Mouse (Mus musculus) limb, embryonic 11.5 days (tissue): ENCODE measurements around the gene Caml. TPM values are rescaled to one million over a fixed set of nuclear protein-coding genes. Genes with fewer than 3 reads are reported as not detected.
A peak's percentile ranks its signal among the peaks of the same experiment; 100 is the strongest.

Source experiments
- ATAC-seq: fragments of 200-750 bp; cut with Nextera tagmentation; 2 replicates; pipeline ENCODE4 v1.8.0; 2017; ENCODE audit warnings: low read depth; ENCODE audit not compliant: insufficient number of reproducible peaks, low FRiP score, low TSS enrichment
- DNase-seq: peaks from one replicate; pipeline ENCODE4 v3.0.0-alpha.2; 2015; ENCODE audit warnings: low spot score
- H3K27ac ChIP-seq: fragments of 300-500 bp; sonication (generic); replicated peaks from 2 replicates; pipeline ENCODE4 v1.5.1; 2014; ENCODE audit warnings: low read depth, mild to moderate bottlenecking, low read length
- H3K27me3 ChIP-seq: fragments of 300-500 bp; sonication (generic); 2 replicates; pipeline ENCODE4 v1.6.1; 2014; ENCODE audit warnings: mild to moderate bottlenecking, low read length, mixed read lengths; ENCODE audit not compliant: control insufficient read depth, insufficient read depth
- H3K36me3 ChIP-seq: fragments of 300-500 bp; sonication (generic); 2 replicates; pipeline ENCODE4 v1.6.1; 2014; ENCODE audit warnings: mild to moderate bottlenecking, low read length, moderate library complexity, mixed read lengths; ENCODE audit not compliant: control insufficient read depth, insufficient read depth
- H3K4me1 ChIP-seq: fragments of 300-500 bp; sonication (generic); 2 replicates; pipeline ENCODE4 v1.6.1; 2014; ENCODE audit warnings: low read length, mixed read lengths; ENCODE audit not compliant: control insufficient read depth, insufficient read depth
- H3K4me2 ChIP-seq: fragments of 300-500 bp; sonication (generic); 2 replicates; pipeline ENCODE4 v1.6.1; 2014; ENCODE audit warnings: low read depth, mild to moderate bottlenecking, moderate library complexity; ENCODE audit not compliant: severe bottlenecking
- H3K4me3 ChIP-seq: fragments of 300-500 bp; sonication (generic); 2 replicates; pipeline ENCODE4 v1.5.1; 2014; ENCODE audit warnings: low read depth, low read length
- H3K9ac ChIP-seq: fragments of 300-500 bp; sonication (generic); 2 replicates; pipeline ENCODE4 v1.6.1; 2014; ENCODE audit warnings: mild to moderate bottlenecking, low read length
- H3K9me3 ChIP-seq: fragments of 300-500 bp; sonication (generic); 2 replicates; pipeline ENCODE4 v1.6.1; 2016; ENCODE audit warnings: low read length; ENCODE audit not compliant: control insufficient read depth
- WGBS: fragments of 180-500 bp; shearing (Covaris S2); extraction: QIAGEN DNeasy Blood & Tissue Kit; methylation state at CpG from one replicate; pipeline ENCODE4 v1.1.7; 2014; 5-methylcytosine and 5-hydroxymethylcytosine counted together
- polyA plus RNA-seq: library from polyadenylated mRNA; unstranded; fragments of >200 nt; fragmentation: Nextera tagmentation; extraction: Ambion mirVana; gene quantifications from 2 replicates; pipeline ENCODE4 v1.2.1, GENCODE M21; 2014

The Caml gene
- polyA plus RNA-seq, 1 experiment from 2014 or later = 56.3 TPM

GRCm38 (mm10) chr13:55593254-55593747 is 29.5 kb upstream of the Caml start:
- Histone ChIP-seq H3K4me3 (peak overlapping the region; percentile 89), H3K27ac (no peak overlapping the region), H3K36me3 (peaks cover 12% of the 10 kb centered on the region; the same call in 1 of the 2 replicates), H3K4me1 (no peaks in the 10 kb centered on the region), H3K9ac (peak overlapping the region; percentile 81), H3K4me2 (peak overlapping the region; percentile 59), H3K9me3 (no peaks in the 10 kb centered on the region), H3K27me3 (no peaks in the 10 kb centered on the region)
- DNase-seq (no peak), ATAC-seq (peak; percentile 38; the same call in 1 of the 2 replicates)
- under 1% methylated on average over 31 of the region's 31 CpGs for WGBS

GRCm38 (mm10) chr13:55595375-55595774 is 27.4 kb upstream of the Caml start:
- H3K27ac ChIP-seq = no peak overlapping the region
- H3K9me3 ChIP-seq = no peaks in the 10 kb centered on the region
- H3K9ac ChIP-seq = no peak overlapping the region
- H3K27me3 ChIP-seq = no peaks in the 10 kb centered on the region
- ATAC-seq (no peak), DNase-seq (no peak)
- no peak overlapping the region for H3K4me3 ChIP-seq
- no peaks in the 10 kb centered on the region for H3K4me1 ChIP-seq
- no peak overlapping the region for H3K4me2 ChIP-seq
- peaks cover 12% of the 10 kb centered on the region; the same call in 1 of the 2 replicates for H3K36me3 ChIP-seq
- 94% methylated on average over 12 of the region's 12 CpGs for WGBS

DNA sequence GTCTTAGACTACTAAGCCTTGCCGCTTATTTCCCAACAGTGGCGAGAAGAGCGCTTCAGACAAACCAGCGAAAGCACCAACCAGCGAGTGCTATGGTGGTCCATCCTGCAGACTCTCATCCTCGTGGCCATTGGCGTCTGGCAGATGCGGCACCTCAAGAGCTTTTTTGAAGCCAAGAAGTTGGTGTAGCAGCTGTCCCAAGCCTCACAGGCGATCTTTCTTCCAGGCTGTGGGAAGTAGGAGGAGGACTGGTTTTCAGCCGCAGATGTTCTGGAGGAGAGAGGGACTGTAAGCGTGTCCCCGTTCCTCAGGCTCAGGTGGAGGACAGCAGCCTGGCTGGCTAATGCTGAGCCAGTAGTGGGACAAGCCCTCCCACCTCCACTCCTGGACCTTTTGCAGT is 26.0 kb upstream of the Caml start:
- H3K4me1 ChIP-seq = peaks cover 5% of the 10 kb centered on the region
- H3K9me3 ChIP-seq = no peaks in the 10 kb centered on the region
- H3K4me3 ChIP-seq = no peak overlapping the region
- H3K27me3 ChIP-seq = no peaks in the 10 kb centered on the region
- peaks cover 12% of the 10 kb centered on the region; the same call in 1 of the 2 replicates for H3K36me3 ChIP-seq
- no peak overlapping the region for H3K4me2 ChIP-seq
- ATAC-seq (no peak), DNase-seq (no peak)
- H3K9ac ChIP-seq = no peak overlapping the region
- 94% methylated on average over 12 of the region's 12 CpGs for WGBS
- no peak overlapping the region for H3K27ac ChIP-seq

DNA sequence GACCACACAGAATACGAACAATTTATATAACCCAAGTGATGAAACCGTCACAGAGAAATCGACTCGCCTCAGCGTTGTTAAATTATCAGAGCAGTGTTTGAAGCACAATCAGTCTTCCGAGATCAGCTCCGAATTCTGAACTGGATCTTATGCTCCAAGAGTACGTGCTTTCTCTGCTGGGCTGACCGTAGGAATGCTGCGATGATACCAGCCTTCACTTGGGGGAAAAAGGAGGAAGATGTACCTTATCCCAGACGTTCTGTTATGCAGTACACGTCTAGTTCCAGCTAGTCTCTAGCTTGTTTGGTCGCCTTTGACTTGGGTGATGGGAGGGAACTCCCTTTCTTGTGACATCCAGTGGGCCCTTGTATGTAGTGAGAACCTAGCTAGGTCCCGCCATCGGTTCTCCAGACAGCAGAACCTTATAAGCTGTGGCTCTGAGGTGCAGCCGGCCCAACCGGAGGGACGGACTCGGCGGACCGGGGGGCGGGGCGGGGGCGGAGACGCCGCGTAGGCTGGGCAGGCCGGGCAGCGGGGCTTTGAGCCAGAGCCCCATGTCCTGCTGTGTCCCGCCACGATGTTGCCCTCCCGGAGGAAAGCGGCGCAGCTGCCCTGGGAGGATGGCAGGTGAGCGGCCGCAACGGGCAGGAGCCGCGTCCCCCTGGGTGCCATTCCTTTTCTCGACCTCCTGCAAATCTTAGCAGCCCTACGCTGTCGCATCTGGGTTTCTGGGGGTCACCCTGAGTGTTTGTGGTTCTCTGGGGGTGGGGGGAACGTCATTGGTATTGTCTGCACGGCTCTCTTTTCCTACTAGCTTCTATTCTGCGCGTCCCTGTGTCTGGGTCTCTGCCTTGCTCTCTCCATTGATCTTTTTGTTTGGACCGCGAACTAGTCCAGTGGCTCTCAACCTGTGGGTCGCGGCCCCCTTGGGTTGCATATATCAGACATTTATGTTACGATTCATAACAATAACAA is 23.0 kb upstream of the Caml start, which contains the start of gene B4galt7:
Gene B4galt7, plus strand, starts transcription at position 331 of the 975 bp plus-strand sequence.
- DNase-seq = peak; percentile 85
- Histone ChIP-seq H3K27ac (no peak within 1 kb of the TSS; the same call in 1 of the 2 replicates), H3K9me3 (no peaks in the 10 kb centered on the region), H3K36me3 (peaks cover 14% of the 10 kb centered on the region; the same call in 1 of the 2 replicates), H3K4me3 (peak within 1 kb of the TSS; percentile 86), H3K9ac (peak within 1 kb of the TSS; percentile 81), H3K4me2 (peak within 1 kb of the TSS; percentile 64), H3K4me1 (peaks cover 5% of the 10 kb centered on the region), H3K27me3 (no peaks in the 10 kb centered on the region)
- peak; percentile 84 for ATAC-seq
- 10% methylated on average over 51 of the region's 51 CpGs for WGBS

DNA sequence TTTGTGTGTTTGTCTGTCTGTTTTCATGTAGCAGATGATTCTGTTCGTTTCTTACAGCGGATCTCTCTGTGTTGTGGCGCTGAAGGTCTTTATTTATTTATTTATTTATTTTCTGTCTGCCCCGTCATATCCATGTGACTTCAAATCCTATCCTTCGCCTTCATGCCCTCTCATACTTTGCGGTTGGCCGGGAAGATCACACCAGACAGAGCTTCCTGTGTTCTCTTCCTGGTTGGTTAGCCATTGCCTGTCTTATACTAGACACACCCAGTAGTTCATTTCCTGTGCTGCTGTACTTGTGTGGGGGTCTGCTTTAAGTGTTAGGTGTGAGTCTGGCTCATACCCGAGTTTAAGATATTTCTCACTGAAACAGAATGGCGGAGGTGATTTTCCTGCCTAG is 22.1 kb upstream of the Caml start:
- Histone ChIP-seq H3K4me1 (peaks cover 5% of the 10 kb centered on the region), H3K4me3 (peak overlapping the region; percentile 86), H3K27ac (no peak overlapping the region), H3K9ac (peak overlapping the region; percentile 81), H3K36me3 (peaks cover 14% of the 10 kb centered on the region; the same call in 1 of the 2 replicates), H3K4me2 (peak overlapping the region; percentile 64), H3K27me3 (no peaks in the 10 kb centered on the region), H3K9me3 (no peaks in the 10 kb centered on the region)
- WGBS = 30% methylated on average over 9 of the region's 9 CpGs
- no peak for ATAC-seq
- no peak for DNase-seq

GRCm38 (mm10) chr13:55601611-55602010 is 21.2 kb upstream of the Caml start:
- no peaks in the 10 kb centered on the region for H3K27me3 ChIP-seq
- H3K27ac ChIP-seq = no peak overlapping the region
- H3K36me3 ChIP-seq = peaks cover 10% of the 10 kb centered on the region; the same call in 1 of the 2 replicates
- H3K9me3 ChIP-seq = no peaks in the 10 kb centered on the region
- ATAC-seq (no peak), DNase-seq (peak; percentile 94)
- no peak overlapping the region for H3K9ac ChIP-seq
- peaks cover 5% of the 10 kb centered on the region for H3K4me1 ChIP-seq
- H3K4me2 ChIP-seq = no peak overlapping the region
- no peak overlapping the region for H3K4me3 ChIP-seq
- WGBS = 8% methylated on average over 3 of the region's 3 CpGs

- ATAC-seq (no peak), DNase-seq (no peak)
- WGBS = 89% methylated on average over 3 of the region's 3 CpGs
- Histone ChIP-seq H3K4me1 (peaks cover 5% of the 10 kb centered on the region), H3K4me3 (no peak overlapping the region), H3K27me3 (no peaks in the 10 kb centered on the region), H3K4me2 (no peak overlapping the region), H3K9ac (no peak overlapping the region), H3K36me3 (peaks cover 9% of the 10 kb centered on the region), H3K9me3 (no peaks in the 10 kb centered on the region), H3K27ac (no peak overlapping the region)
Measured at GRCm38 (mm10) chr13:55604606-55605005, 18.2 kb upstream of the Caml start.

- ATAC-seq (no peak), DNase-seq (no peak)
- Histone ChIP-seq H3K4me2 (no peak overlapping the region), H3K9me3 (no peaks in the 10 kb centered on the region), H3K9ac (no peak overlapping the region), H3K36me3 (peaks cover 9% of the 10 kb centered on the region), H3K27ac (no peak overlapping the region), H3K4me3 (no peak overlapping the region), H3K4me1 (peaks cover 5% of the 10 kb centered on the region; the same call in 1 of the 2 replicates), H3K27me3 (no peaks in the 10 kb centered on the region)
- 79% methylated on average over 10 of the region's 10 CpGs for WGBS
Measured at GRCm38 (mm10) chr13:55606899-55607623, 15.7 kb upstream of the Caml start.
